Mouse (Mus musculus) layer of hippocampus, postnatal 10 days (tissue): ENCODE measurements at regions not wholly inside any gene's neighbourhood (a gene's known extent, or its start where the extent isn't known, plus 50 kb on each side); places are given as distances from the start of the nearest gene placed in this dataset.
A peak's percentile ranks its signal among the peaks of the same experiment; 100 is the strongest.

Source experiments
- DNase-seq, 2 experiments: peaks; one replicate each; pipeline ENCODE4 v3.0.0; 2021; ENCODE audit warnings: low spot score in 2 of 2

DNA sequence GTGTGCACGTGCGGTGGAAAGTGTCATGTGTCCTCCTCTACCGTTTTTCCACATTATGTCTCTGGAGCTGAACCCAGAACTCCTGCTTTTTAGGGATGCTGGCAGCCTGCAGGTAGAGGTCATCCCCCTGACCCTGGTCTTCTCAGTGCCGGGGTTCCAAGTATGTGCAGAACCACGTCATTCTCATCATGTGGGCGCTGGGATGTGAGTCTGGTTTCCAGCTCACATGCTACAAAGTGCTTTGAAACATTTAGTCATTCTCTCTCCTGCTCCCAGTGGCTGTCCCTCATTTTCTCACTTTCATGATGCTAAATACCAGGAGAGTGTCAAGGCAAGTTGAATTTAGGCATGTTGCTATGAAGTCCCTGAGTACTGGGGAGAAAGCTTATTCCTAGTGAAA is 326.6 kb downstream of the Ttll7 start:
- no peak for DNase-seq

DNA sequence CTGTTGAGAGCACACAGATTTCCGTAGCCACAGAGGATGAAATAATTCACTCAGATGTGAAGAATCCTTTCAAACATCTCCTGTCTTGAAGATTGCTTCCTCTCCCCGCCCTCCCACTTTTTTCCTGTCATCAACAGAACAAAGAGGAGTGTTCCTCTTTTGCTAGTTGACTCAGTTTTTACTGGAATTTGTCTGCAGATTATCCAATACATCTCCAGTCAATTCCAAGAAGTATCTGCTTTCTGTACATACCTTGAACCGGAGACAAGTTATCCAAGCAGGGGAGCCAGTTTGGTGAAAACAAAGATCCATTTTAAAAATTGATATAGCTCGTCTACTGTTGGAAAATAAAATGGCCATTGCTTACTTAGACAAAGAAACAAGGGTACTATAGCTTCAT is 328.5 kb downstream of the Ttll7 start:
- no peak for DNase-seq

DNA sequence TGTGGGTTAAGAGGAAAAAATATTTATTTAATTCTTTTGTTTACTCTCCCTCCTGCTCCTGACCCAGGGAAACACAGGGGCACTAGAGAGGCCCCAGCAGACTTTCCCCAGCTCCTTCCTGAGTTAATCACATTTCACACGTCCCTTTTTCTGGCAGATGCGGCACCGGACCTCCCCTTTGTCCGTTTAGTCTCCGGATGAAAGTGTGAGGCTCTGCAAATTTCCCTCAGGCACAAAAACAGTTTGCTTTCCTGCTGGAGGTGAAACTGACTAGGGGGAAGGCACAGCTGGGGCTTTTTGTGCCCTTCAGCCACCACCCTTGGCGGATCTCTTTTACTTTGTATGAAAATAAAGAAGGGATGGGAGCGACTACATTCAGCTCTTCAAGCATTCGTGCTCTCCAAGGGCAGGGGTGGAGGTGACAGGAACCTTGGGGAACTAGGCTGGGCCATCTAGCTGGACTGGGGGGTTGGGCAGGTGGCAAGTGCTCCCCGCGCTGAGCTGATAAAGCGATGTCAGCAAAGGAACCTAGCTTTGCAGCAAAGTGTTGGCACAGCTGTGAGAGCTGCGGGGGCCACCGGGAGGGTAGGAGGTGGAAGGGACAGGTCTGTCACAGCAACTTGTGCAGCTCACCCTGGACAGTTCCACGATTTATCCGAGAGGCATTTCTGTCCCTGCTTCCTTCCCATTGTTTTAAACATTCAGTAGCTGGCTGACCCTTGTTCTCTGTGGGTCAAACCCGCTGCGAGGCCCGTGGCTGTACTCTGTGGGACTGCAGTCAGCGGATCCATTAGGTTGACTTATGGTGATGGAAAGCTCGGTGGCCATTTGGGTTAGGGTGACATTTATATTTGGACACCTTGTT is 329.6 kb downstream of the Ttll7 start:
- no peak for DNase-seq

DNA sequence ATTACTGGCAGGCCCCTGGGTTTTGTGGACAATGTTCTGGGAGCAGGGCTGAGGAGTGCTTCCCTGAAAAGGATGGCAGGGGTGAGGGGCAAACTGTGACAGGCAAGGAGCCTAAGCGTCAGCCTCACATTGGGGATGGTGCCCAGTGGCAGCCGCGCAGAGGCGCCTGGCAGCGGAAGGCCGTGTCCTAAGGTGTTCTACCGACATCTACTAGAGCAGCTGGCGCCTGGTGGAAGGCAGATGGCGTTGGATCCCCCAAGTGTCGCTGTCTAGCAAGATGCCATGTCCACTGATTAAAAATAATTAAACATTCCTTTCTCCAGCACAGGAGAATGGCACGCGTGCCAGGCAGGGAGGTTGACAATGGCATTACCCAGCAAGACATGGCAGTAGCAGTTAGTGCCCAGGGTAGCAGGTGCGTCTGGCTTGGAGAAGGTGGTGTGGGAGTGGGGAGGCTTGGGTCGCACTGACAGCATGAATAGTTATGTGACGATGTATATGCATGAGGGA is 330.3 kb downstream of the Ttll7 start:
- DNase-seq = peak; percentile 19 to 29

DNA sequence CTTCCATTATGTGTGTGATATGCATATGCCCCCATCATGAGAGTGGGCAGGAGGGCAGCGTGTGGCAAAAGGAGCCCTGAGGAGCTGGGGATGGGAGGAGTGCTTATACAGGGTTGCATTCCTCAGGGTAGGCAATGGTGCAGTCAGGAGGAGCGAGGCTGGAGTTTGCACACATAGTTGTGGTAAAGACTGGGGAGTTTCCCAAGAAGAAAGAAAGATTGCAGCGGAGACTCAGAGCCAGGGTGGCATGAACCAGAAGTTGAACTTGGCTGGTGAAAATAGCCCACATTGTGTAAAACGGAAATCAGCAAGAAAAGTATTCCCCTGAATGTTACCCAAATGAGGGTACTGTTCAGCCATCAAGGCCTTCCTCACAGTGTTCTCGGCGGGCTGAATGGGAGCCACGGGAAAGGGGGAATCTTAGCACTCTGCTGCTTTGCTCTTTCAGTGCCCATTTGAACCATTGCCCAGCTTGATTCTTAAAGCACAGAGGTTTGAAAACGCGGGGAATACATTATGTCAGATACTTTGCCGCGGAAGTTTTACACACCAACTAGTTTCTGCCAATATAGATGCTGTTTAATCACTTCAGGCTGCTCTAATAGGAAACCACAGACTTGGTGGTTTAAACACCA is 331.6 kb downstream of the Ttll7 start:
- no peak for DNase-seq

DNA sequence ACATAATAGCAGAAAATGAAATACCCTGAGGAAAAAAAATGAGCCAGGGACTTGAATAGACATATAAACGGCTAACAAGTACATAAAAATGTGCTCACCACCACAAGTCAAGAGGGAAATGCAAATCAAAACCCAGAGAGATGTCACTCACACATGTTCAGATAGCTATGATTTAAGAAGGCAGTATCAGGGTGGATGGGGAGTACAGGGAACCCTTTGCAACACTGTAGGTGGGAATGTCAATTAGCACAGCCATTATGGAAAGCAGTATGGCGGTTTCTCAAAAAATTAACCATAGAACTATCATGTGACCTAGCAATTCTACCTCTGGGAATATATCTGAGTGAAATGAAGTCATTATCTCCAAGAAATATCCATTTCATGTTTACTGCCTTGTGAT is 337.6 kb downstream of the Ttll7 start:
- no peak for DNase-seq

DNA sequence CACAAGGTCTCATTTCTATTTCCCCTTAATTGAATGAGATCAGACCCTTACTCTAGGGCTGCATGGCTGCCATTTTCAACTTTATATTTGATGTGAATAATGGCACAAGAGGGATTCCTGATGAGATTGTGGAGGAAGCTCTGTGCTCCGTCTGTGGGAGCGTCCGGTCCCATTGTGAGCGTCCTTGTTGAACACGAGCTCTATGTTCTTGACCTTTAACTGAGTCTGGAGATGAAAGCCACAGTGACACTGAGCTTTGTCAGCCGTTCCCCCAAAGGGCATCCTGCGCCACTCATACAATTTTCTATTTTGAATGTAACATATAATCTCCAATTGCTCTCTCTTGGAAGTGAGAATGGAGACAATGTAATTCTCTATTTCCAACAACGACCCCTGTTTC is 344.5 kb downstream of the Ttll7 start:
- no peak for DNase-seq

DNA sequence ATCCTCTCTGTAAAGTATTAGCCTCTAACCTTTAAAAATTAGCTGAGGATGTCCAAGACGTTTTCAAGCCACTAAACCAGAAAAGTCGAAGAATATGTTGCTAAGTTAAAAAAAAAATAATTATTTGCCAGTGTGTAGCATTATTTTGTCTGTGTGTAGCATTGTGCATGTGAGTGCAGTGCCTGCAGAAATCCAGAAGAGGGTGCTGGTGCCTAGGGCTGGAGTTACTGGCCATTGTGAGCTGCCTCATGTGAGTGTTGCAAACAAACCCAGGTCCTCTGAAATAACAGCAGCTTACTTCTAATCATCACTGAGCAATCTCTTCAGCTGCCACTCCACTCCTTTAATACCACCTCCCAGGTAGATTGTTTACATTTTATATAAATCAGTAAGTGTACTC is 345.0 kb downstream of the Ttll7 start:
- DNase-seq = no peak

DNA sequence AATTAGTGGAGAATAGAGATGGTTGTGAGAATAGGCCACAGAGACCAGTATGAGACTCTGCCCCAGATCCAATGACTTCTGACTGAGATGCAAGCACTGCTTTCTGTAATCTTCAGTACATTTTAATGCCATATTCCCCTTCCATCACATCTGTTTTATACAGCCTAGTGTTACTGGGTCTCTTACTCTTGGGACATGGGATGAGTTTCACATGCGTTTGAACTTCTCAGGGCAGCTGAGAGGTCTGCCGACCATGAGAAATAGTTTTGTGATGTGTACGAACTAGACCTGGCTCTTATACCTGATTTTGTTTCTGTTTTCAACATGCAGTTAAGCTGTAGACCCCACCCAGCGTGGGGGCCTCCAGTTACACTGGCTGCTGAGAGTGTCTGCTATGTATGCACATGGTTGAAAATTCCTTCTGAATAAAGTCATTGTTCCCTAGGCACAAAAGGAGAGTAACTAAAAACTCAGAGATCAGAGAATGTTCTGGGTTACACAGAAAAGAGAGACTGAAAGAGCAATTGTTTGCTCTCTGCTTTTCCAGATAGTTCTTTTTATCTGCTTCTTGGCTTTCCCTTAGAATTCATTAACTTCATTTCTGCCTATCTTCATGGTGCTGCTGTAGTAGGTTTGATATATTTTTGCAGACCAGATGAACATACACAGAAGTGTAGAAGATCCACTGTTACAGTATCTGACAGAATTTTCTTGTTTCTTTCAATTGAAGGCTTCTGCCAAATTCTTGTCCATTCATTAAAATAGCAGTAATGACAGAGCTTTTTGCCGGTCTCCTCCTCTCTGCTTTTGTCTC is 359.2 kb downstream of the Ttll7 start:
- no peak for DNase-seq

DNA sequence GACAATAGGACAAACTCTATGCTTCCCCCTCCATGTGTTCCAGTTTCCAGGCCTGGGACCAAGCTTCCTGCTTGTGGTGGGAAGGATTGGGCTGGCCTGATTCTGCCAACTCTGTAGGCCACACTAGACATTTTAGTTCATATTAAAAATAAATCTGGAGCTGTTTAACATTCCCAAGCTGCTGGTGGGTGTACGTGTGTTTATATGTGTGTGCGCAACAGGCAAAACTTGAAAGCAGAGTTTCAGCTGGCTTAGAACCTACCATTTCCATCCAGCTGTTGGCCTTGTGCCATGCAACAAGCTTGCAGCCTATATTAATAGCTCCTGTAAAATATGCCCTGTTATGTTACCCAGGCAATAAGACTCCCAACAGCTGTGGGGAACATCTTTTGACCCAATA is 376.5 kb downstream of the Ttll7 start:
- peak; percentile 47 to 48 for DNase-seq

DNA sequence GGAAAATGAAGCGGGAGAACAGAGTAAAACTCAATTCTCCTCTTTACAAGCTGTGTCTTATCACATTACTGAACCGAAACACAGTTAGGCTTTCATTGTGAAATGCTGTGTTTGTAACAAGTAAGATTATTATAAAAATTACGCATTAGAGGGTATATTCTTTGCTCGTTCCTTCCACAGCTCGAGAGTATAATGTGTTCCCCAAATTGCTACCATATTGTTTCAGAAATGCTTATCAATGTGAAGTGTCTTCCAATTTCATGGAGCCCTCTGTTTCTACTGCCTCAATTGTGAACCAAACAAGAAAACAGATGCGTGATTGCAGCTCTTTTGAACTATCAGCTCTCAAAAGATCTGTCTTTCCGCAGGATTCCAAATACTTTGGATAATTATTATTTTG is 378.4 kb downstream of the Ttll7 start:
- no peak for DNase-seq

DNA sequence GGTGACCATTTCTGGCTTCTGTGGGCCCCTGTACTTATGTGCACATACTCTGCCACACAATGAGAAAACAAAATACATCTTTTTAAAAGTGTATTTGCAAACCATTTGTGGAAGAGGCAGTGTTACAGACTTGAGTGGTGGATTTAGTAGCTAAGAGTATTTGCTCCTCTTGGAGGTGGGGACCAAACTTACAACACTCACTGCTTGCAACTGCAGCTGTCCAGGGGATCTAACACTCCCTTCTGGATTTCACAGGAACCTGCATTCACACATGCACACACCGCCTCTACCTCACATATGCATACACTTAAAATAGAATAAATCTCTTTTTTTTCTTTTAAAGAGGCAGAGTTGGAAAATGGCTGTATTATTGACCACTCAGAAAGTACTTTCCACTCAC is 386.2 kb downstream of the Ttll7 start:
- DNase-seq = no peak

DNA sequence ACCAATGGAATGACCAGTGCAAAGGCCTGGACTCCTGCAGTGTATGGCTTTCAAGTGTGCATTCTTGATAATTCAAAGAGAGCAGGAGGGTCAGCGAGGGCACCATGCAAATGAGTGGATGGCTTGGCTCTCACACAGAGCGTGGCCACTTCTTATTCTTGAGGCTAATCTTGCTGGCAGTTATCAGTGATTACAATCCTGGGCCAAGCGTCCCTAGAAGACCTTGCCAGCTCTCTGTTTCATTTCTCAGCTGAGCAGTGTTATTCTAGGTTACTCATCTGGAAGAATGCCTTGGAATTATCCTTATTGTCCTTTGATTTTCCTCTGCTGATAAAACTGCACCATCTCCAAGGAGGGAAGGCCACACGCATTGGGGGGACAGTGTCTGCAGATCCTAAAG is 388.5 kb downstream of the Ttll7 start:
- no peak for DNase-seq

DNA sequence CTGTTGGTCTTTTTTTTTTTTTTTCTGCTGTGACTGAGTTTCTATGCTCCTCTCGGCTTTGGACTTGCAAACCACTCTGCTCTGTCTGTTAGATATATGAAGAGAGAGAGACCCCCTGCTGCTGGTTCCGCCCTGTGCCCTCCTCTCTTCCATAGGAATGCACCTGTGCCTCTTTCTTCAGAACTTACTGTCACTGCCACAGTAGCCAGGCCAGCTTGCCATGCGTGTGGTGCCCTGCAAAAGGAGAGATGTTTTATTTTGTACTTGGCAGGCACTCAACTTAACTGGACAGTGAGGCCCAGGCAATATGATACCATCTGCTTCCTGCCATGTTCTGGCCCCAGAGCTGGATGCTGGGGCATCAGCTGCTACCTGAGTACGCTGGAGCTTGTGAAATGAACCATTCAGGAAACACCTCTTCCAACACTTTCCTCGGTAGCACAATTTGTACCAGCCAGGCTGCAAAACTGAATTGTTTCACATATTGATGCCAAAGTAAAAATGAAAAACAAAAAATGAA is 392.8 kb downstream of the Ttll7 start:
- no peak for DNase-seq

DNA sequence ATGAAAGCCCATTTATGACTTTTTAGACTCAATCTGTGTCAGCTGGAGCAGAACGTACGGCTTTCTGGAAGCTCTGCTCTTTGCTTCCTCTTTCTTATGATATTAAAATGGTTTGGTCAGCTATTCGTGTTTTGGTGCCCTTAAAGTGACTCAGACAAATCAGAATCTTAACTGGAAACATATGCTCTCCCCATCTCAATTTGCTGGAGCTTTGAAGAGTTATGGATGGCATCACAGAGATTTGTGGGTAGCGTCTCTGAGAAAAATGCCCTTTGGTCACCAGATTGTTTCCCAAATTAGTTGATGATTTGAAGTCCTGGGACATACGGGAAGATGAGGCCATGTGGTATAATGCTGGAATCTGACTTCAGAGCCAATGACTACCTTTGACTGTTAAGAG is 394.0 kb downstream of the Ttll7 start:
- no peak for DNase-seq

DNA sequence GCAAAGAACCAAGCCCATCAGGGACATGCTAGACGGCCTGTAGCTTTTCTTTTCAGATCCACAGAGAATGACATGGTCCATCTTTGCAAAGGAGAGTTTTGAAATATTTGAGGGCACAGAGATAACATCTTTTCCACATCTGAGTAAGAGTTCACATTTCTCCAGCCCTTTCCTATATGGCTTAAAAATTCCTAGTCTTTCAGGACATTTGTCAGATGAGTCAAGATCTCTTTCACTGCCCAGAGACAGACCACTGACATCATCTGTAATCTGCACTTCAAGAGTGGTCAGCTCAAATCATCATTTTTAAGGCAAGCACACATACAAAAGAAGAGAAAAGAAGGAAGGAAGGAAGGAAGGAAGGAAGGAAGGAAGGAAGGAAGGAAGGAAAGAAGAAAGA is 397.3 kb downstream of the Ttll7 start:
- no peak for DNase-seq

DNA sequence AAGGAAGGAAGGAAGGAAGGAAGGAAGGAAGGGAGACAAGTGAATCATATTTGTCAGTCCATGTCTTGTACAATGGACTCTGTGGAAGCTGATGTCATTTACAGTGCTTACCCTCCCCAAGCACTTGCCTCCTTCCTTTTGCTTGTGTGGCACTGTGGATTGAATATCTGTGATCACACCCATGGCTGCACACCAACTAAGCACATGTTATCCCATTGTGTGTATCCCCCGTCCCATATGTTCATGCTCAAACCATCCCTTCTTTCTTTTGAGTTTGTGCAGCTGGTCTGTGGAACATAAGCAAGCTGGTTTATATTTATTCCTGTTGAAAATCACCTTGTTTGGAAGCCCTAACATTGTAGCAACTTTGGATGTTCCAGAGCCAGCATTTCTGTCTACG is 397.7 kb downstream of the Ttll7 start:
- no peak for DNase-seq

DNA sequence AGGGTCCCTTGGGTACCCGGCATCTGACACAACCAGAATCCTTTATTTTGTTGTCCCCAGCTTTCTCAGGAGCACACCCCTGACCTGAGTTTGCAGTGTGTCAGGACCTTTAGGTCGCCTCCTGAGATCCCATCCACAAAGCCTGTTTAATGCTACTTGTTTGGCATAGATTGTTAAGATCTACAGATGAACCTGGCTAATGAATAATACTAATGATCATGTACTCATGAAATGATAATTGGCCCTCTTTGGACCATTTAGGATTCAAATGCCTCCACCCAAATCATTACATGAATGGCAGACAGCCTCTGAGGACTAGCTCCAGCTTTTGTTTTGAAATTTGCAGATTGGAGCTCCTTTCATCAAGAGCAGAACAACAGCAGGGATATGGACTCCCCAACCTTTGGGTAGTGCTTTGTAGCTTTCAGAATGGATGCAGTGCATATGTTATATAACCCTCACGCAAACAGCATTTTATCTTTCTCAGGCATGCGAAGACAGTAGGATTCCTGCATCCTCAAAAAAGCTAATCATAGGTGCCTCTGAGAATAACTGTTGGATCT is 400.1 kb downstream of the Ttll7 start:
- no peak for DNase-seq

DNA sequence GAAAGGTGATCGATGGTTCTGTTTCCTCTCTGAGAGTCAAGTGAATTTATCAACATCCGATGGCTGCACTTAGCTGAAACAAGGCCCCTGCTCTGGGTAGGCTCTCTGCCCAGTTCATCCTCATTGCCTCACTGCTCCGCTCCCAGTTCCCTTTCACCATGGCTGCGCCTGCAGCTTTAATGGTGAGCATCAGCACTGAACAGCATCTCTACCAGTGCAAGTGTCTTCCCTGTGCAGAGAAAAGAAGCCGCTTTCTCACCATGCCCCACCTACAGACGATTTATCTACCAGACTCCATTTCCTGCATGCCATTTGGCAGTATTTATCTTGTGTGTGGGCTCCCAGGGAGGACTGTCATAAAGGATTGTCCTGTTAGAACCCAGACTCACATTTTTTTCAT is 400.6 kb downstream of the Ttll7 start:
- DNase-seq = peak in 1 of 2 experiments; percentile 16

DNA sequence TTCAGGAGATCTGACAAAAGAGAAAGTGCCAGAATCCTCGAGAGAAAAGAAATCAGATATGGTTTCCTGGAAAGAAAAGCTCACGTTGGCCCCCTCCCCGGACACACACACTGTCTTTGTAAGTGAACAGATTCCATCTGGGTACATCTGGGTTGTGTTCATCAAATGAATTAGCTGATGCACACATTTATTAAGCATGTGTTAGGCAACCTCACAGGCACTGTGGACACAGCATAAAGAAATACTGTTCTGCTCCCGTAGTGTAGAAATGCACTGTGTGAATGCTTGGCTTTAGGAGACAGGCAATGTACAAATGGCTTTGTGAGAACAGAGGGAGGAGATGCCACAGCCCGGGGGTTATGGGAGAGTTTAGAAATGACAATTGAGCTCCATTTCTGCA is 402.3 kb downstream of the Ttll7 start:
- DNase-seq = no peak

DNA sequence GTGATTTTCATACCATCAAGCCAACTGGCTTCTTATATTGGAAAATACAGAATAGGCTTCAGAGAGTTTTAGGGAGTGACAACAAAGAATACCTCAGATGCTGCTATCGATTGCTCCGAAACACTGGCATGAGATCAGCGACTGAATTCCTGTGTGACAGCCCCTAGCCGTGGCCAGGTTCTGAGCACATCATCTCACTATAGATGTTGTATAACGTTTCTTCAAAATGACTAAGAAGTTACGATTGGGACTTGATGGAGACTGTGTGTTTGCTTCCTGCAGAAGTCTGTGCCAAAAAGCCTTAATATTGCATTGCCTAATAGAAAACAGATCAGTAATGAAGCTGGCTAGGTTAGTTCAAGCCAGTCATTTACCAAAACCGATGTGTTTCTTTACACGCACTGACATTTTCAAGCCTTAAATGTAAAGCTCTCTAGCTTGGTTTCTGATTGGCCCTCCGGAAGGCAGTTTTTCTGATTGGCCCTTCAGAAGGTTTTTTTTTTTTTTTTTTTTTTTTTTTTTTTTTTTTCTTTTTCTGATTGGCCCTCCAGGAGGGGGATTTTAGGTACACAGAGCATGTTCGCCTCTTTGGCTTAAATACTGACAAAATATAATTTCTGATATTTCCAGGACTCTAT is 408.9 kb downstream of the Ttll7 start:
- no peak for DNase-seq
